Mouse (Mus musculus): ENCODE data around the gene Zswim9. TPM values are rescaled to one million over a fixed set of nuclear protein-coding genes. Genes with fewer than 3 reads are reported as not detected.
A peak's percentile ranks its signal among the peaks of the same experiment; 100 is the strongest.

Gene Zswim9
- 12.0 and 17.9 TPM in 2 replicates for polyA plus RNA-seq (2016; fragmentation: Nextera tagmentation; extraction: Ambion mirVana)

DNA sequence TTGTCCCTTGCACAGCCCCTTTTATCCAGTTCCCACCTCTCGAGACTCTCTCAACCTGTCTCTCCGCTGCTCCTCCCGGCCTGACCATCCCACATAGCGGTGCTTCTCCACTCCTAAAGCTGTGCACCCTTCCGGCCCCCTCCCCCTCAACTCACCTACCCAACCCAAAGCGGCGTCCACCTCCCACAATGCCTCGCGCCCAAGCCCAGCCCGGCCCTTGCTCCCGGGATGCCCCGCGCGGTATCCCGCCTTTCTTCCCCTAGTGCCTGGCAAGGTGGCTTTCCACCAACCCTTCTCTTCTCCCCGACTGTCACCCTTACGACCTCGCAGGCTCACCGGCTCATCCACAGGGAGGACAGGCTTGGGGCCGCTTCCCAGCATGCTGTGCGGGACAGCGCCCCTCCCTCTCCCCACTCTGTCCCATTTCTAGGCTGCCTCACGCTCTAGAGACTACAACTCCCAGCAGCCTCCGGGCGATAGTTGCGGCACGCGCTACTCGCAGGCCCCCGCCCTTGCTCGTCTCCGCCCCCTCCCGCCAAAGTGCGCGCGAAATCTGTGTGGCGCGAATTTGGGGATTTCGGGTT lies at the start of gene Zswim9:
Zswim9 (minus strand) TSS at position 414 of the 584 bp plus-strand sequence.
- Histone ChIP-seq H3K4me1 (peaks cover 4% of the 10 kb centered on the region; the same call in 1 of the 2 replicates), H3K9me3 (no peaks in the 10 kb centered on the region), H3K36me3 (peaks cover 33% of the 10 kb centered on the region), H3K4me3 (peak within 1 kb of the TSS; percentile 60), H3K4me2 (replicated peaks) (peak within 1 kb of the TSS; percentile 65), H3K27me3 (replicated peaks) (no peaks in the 10 kb centered on the region), H3K9ac (peak within 1 kb of the TSS; percentile 75), H3K27ac (peak within 1 kb of the TSS; percentile 75)
- ATAC-seq (ENCODE audit: low FRiP score, low read depth) = peak; percentile 99
- WGBS = under 1% methylated on average over 39 of the region's 39 CpGs

DNA sequence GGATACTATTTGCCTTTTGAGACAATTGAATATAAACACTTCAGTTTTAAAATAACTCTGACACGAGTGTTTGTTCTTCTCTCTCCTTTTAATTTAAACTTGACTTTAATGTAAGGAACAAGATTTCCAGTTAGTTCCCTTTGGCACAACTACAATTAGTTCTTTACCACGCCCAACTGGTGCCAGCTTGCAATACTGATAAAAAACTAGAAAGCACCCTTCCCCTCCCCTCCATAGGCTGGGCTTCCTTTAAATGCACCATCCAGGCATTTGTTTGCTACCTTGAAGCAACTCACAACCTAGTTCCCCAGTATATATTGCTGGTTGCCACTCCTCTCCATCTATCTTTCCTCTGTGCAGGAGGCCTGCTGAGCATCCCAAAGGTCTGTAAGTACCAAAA lies 45.8 kb upstream of the Zswim9 start, which contains the start of gene Pla2g4c:
Pla2g4c (plus strand) TSS at position 340 of the 400 bp plus-strand sequence.
- Histone ChIP-seq H3K36me3 (no peaks in the 10 kb centered on the region), H3K9me3 (no peaks in the 10 kb centered on the region), H3K27me3 (replicated peaks) (no peaks in the 10 kb centered on the region), H3K9ac (no peak within 1 kb of the TSS), H3K27ac (no peak within 1 kb of the TSS), H3K4me1 (no peaks in the 10 kb centered on the region), H3K4me2 (replicated peaks) (no peak within 1 kb of the TSS), H3K4me3 (no peak within 1 kb of the TSS)
- WGBS = 90% methylated on average over 2 of the region's 2 CpGs
- ATAC-seq (ENCODE audit: low FRiP score, low read depth) = no peak

DNA sequence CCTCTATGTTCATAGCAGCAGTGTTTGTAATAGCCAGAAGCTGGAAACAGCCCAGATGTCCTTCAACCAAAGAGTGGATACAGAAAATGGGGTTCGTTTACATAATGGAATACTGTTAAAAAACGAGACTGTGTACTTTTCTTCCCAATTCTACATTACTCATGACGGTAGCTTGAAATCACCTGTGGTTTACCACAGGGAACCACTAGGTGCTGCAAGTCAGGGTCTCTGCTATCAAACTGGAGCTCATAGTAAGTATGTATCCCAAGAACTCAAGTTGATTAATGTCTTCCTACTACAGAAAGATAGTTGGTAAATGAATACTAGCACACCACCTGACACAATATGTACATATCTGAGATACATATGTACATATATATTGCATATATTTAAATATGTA lies 42.9 kb upstream of the Zswim9 start:
- Histone ChIP-seq H3K9ac (no peak overlapping the region), H3K27me3 (replicated peaks) (no peaks in the 10 kb centered on the region), H3K36me3 (no peaks in the 10 kb centered on the region), H3K4me1 (no peaks in the 10 kb centered on the region), H3K9me3 (no peaks in the 10 kb centered on the region), H3K27ac (no peak overlapping the region), H3K4me3 (no peak overlapping the region), H3K4me2 (replicated peaks) (no peak overlapping the region)
- no peak for ATAC-seq (ENCODE audit: low FRiP score, low read depth)
- WGBS = 93% methylated on average over 3 of the region's 3 CpGs

DNA sequence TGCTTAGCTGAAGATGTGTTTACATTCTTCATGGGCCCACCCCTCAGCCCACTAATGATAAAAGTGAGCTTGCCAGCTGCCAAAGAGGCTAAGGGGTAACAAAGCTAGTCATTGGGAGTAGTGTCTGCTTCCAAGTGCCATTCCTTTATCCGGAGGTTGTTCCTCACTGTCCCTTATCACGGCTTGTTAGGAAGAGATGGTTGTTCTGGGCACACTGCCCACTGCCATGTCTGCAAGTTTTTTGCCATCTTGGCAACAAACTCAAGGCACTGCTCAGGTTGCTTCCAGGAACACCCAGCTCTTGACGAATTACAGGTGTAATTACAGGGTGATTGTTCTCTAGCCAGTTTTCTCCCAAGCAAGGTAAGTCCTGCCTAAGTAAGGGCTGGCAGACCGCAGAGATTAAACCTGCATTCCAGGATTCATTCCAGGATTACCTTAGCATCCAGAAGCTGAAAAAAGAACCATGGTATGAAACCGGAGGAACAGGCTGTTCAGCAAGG lies 35.6 kb upstream of the Zswim9 start:
- no peaks in the 10 kb centered on the region for H3K27me3 ChIP-seq (replicated peaks)
- H3K4me2 ChIP-seq (replicated peaks) = no peak overlapping the region
- H3K36me3 ChIP-seq = peaks cover 46% of the 10 kb centered on the region
- H3K9me3 ChIP-seq = no peaks in the 10 kb centered on the region
- ATAC-seq (ENCODE audit: low FRiP score, low read depth) = no peak
- WGBS = 90% methylated on average over 5 of the region's 5 CpGs
- no peaks in the 10 kb centered on the region for H3K4me1 ChIP-seq
- no peak overlapping the region for H3K9ac ChIP-seq
- no peak overlapping the region for H3K4me3 ChIP-seq
- H3K27ac ChIP-seq = no peak overlapping the region

DNA sequence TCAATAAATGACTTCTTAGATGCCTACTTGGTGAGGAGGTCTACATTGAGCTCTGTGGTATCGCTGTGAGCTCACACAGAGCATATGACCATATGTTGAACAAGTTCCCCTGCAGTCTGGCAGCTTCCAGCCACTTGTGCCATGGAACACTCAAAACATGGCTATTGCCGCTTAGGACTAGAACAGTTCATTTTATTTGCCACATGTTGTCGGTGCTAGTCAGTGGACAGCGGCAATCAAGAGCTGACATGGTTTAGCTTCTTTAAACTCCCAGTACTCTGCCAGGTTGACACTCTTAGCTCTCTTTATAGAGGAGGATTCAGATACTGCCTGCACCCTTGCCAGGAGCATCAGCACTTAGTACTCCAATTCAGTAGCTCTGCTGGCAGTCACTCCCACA lies 32.9 kb upstream of the Zswim9 start:
- no peaks in the 10 kb centered on the region for H3K27me3 ChIP-seq (replicated peaks)
- no peak overlapping the region for H3K4me2 ChIP-seq (replicated peaks)
- H3K9me3 ChIP-seq = no peaks in the 10 kb centered on the region
- H3K9ac ChIP-seq = no peak overlapping the region
- ATAC-seq (ENCODE audit: low FRiP score, low read depth) = no peak
- H3K36me3 ChIP-seq = peaks cover 71% of the 10 kb centered on the region
- H3K4me3 ChIP-seq = no peak overlapping the region
- whole genome bisulfite sequencing = 99% methylated on average over 4 of the region's 4 CpGs
- no peak overlapping the region for H3K27ac ChIP-seq
- no peaks in the 10 kb centered on the region for H3K4me1 ChIP-seq

DNA sequence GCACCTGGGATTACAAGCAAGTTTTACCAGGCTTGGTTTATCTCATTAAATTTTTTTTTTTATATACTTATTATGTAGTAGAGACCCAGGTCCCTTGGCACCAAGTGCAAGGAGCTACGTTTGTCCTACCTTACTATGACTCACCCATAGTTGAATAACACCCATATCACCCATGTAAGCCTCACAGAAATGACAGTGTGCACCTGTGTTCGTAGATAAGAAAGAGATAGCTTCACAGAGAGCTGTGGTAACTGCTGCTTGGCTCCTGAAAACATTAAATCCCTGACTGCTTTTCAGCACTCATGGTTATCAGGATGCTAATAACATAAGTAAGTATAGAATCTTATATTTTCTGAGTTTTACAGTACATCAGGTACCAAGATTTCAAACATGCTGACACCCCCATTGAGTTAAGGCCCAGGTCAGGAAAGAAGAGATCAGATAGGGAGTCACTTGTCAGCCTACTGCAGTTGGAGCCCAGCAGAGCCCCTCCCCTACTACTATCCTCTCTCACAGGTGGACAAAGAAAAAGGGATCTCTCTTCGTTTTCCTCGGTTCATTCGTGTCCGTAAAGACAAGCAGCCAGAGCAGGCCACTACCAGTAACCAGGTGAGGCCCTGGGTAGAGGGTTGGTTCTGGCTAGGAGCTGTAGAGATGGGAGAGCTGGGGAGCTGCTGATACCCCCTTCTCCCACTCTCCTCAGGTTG lies 32.1 kb upstream of the Zswim9 start:
- Histone ChIP-seq H3K9ac (no peak overlapping the region), H3K27ac (no peak overlapping the region), H3K27me3 (replicated peaks) (no peaks in the 10 kb centered on the region), H3K4me1 (no peaks in the 10 kb centered on the region), H3K36me3 (peaks cover 79% of the 10 kb centered on the region), H3K9me3 (no peaks in the 10 kb centered on the region), H3K4me2 (replicated peaks) (no peak overlapping the region), H3K4me3 (no peak overlapping the region)
- no peak for ATAC-seq (ENCODE audit: low FRiP score, low read depth)
- WGBS = 94% methylated on average over 6 of the region's 6 CpGs

DNA sequence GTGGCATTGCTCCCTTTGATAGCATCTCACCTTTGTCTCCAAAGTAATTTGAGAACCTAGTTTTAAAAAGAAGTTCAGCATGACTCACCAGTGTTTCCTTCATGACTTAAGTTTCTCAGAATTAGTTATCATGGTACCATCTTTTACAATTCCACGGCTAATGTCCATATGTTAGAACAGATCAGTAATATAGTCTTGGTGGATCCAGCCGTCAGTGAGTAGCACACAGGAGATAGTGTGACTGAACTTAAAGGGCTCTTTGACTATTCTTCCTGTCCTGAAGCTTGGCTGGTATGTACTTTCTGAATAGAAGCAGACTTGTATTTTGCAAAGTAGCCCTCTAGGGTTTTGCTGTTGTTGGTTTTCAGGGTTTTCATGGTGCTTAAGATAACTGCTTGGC lies 30.9 kb upstream of the Zswim9 start:
- WGBS = 88% methylated on average over 2 of the region's 2 CpGs
- no peak overlapping the region for H3K4me2 ChIP-seq (replicated peaks)
- ATAC-seq (ENCODE audit: low FRiP score, low read depth) = no peak
- H3K9me3 ChIP-seq = no peaks in the 10 kb centered on the region
- no peak overlapping the region for H3K4me3 ChIP-seq
- H3K36me3 ChIP-seq = peaks cover 88% of the 10 kb centered on the region
- H3K27me3 ChIP-seq (replicated peaks) = no peaks in the 10 kb centered on the region
- H3K9ac ChIP-seq = no peak overlapping the region
- no peaks in the 10 kb centered on the region for H3K4me1 ChIP-seq
- no peak overlapping the region for H3K27ac ChIP-seq

DNA sequence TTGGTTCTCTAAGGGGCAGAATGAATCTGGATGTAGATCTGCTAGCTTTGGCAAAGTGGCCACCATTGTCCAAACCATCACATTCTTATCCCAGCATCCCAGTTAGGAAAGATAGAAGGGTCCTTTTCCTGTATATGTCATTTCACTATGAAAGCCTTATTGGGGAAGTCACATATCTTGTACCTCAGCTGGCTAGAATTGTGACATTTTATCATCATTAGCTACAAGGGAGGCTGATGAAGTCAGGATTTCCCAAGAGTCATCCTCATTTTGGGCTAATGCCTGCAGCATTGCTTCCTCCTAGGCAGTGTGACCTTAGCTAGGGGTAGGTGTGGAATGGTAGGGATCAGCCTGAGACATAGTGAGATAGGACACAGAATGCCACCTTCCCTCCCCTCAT lies 24.9 kb upstream of the Zswim9 start:
- Histone ChIP-seq H3K27ac (no peak overlapping the region), H3K36me3 (peaks cover 88% of the 10 kb centered on the region), H3K4me2 (replicated peaks) (no peak overlapping the region), H3K27me3 (replicated peaks) (no peaks in the 10 kb centered on the region), H3K9ac (no peak overlapping the region), H3K4me3 (no peak overlapping the region), H3K4me1 (no peaks in the 10 kb centered on the region), H3K9me3 (no peaks in the 10 kb centered on the region)
- no peak for ATAC-seq (ENCODE audit: low FRiP score, low read depth)

DNA sequence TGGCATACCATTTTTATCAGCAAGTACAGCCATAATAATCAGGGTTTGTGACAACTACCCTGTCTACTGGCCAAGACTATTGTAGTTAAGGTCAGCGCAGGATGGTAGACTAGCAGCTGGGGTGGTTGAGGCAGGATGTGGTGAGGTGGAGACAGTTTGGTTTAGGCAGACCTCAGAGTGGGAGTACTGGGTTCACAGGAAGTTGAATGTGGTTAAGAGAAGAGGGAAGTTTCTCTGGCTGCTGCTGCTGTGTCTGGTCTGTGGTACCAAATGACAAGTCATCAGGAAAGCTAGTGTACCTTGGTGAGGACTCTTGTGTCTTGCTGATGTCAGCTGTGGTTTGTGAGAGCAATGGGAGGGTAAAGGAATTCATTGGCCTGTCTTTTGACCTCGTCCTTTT lies 24.3 kb upstream of the Zswim9 start:
- ATAC-seq (ENCODE audit: low FRiP score, low read depth) = no peak
- H3K9me3 ChIP-seq = no peaks in the 10 kb centered on the region
- no peak overlapping the region for H3K9ac ChIP-seq
- 74% methylated on average over 2 of the region's 2 CpGs for WGBS
- H3K4me2 ChIP-seq (replicated peaks) = no peak overlapping the region
- H3K27ac ChIP-seq = no peak overlapping the region
- peaks cover 85% of the 10 kb centered on the region for H3K36me3 ChIP-seq
- no peak overlapping the region for H3K4me3 ChIP-seq
- H3K27me3 ChIP-seq (replicated peaks) = no peaks in the 10 kb centered on the region
- no peaks in the 10 kb centered on the region for H3K4me1 ChIP-seq

DNA sequence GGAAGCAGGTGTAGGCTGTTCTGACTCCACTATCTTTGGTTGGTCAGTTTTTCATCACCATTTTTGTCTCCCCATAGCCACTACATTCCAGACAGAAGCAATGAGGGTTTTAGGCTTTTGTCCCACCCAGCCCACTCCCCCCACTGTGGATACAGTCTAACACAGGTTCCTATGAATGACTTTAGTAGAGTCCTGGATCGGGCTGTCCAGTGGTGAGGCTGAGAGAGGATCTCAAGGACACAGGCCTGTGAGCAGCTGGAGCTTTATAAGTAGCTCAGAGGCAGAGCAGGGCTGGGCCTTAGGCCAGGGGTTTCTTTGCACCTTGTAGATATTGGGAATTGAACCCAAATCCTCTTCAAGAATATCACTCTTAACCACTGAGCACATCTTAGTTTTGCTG lies 23.1 kb upstream of the Zswim9 start:
- Histone ChIP-seq H3K27ac (no peak overlapping the region), H3K9ac (no peak overlapping the region), H3K9me3 (no peaks in the 10 kb centered on the region), H3K4me3 (no peak overlapping the region), H3K27me3 (replicated peaks) (no peaks in the 10 kb centered on the region), H3K4me2 (replicated peaks) (no peak overlapping the region), H3K4me1 (no peaks in the 10 kb centered on the region), H3K36me3 (peaks cover 86% of the 10 kb centered on the region)
- 90% methylated on average over 1 of the region's 1 CpGs for WGBS
- ATAC-seq (ENCODE audit: low FRiP score, low read depth) = no peak

DNA sequence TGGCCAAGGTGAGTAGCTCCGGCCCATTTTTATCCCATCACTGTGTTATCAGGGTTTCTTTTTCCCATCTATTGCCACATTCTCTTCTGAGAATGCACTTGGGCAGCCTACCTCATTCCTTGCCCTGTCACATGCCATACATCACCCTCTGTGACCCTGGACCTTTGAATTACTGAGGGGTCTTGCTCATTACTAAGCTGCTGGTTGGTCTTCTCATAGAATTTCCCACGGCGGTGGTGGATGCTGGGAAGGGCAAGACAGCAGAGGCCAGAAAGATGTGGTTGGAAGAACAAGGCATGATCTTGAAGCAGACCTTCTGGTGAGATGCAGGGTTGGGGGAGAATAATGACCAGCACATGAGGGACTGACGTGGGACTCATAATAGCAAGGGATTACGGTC lies 20.3 kb upstream of the Zswim9 start:
- no peak overlapping the region for H3K9ac ChIP-seq
- ATAC-seq (ENCODE audit: low FRiP score, low read depth) = no peak
- H3K9me3 ChIP-seq = no peaks in the 10 kb centered on the region
- no peak overlapping the region for H3K27ac ChIP-seq
- H3K27me3 ChIP-seq (replicated peaks) = no peaks in the 10 kb centered on the region
- no peak overlapping the region for H3K4me2 ChIP-seq (replicated peaks)
- peaks cover 88% of the 10 kb centered on the region for H3K36me3 ChIP-seq
- no peak overlapping the region for H3K4me3 ChIP-seq
- WGBS = 93% methylated on average over 5 of the region's 5 CpGs
- no peaks in the 10 kb centered on the region for H3K4me1 ChIP-seq

DNA sequence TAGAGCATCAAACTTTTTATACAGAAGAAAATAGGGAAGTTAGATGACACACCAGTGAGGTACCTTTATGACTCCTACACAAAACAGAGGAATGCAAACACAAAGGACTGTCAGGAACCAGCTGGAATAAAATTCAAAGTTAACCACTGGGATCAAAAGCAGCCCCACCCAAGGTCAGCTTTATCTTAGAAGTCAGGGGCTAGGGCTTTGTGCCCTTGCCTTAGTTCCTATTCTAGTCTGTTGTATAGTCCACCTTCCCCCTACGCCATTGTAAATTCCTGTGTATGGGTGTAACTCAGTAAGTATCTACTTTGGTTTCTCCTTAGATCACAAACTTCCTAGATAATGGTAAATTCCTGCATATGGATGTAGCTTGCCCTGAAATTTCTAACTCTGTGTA lies 19.1 kb upstream of the Zswim9 start:
- no peaks in the 10 kb centered on the region for H3K9me3 ChIP-seq
- no peak overlapping the region for H3K27ac ChIP-seq
- H3K9ac ChIP-seq = no peak overlapping the region
- no peaks in the 10 kb centered on the region for H3K4me1 ChIP-seq
- H3K4me3 ChIP-seq = no peak overlapping the region
- H3K4me2 ChIP-seq (replicated peaks) = no peak overlapping the region
- H3K27me3 ChIP-seq (replicated peaks) = no peaks in the 10 kb centered on the region
- WGBS = 90% methylated on average over 1 of the region's 1 CpGs
- peaks cover 85% of the 10 kb centered on the region for H3K36me3 ChIP-seq
- ATAC-seq (ENCODE audit: low FRiP score, low read depth) = no peak

DNA sequence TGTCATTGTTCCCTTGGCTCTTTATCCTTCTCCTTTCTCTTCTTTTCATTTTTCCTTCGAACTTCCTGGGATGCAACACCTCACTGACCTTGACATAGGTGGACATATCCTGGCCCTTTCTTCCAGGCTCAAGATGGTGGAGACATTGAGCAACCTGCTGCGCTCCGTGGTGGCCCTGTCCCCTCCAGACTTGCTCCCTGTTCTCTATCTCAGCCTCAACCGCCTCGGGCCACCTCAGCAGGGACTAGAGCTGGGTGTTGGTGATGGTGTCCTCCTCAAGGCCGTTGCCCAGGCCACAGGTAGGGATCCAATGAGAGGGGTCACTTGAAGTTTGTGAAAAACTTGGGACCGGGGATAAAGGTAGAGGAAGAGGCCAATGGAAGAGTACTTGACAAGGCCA lies 16.7 kb upstream of the Zswim9 start:
- Histone ChIP-seq H3K27me3 (replicated peaks) (no peaks in the 10 kb centered on the region), H3K36me3 (peaks cover 87% of the 10 kb centered on the region), H3K27ac (no peak overlapping the region), H3K9me3 (no peaks in the 10 kb centered on the region), H3K4me3 (no peak overlapping the region), H3K4me2 (replicated peaks) (no peak overlapping the region), H3K4me1 (no peaks in the 10 kb centered on the region), H3K9ac (no peak overlapping the region)
- no peak for ATAC-seq (ENCODE audit: low FRiP score, low read depth)
- 94% methylated on average over 7 of the region's 7 CpGs for WGBS
